Mouse (Mus musculus): ENCODE measurements around the gene Itpka.
"Not testable (repeated sequence)": the region's sequence is repeated elsewhere in the genome, so short reads cannot be mapped to it uniquely, and the experiment has no call there.

The Itpka gene

GRCm38 (mm10) chr2:119741581-119742411 is at the start of gene Itpka:
TSS of gene Itpka (plus strand) at chr2:119742337.
- peak; percentile 44 for DNase-seq (ENCODE audit: extremely low read depth, low read depth)

DNA sequence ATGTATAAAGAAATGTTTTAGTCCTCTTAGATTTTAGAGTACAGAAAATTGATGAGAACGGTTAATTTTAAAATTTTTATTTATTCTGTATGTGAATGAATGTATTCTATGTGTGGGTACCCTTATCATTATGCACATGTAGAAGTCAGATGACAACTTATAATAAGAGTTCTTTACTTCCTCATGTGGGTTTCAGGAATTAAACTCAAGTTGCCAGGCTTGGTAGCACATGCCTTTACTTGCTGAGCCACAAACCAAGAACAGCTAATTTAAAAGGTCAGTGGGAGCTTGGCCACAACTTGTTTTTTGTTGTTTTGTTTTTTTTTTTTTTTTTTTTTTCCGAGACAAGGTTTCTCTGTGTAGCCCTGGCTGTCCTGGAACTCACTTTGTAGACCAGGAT is 47.3 kb upstream of the Itpka start:
- DNase-seq (ENCODE audit: extremely low read depth, low read depth) = no peak

- DNase-seq (ENCODE audit: extremely low read depth, low read depth) = no peak
These were observed 46.0 kb upstream of the Itpka start for GRCm38 (mm10) chr2:119696111-119696510.

DNA sequence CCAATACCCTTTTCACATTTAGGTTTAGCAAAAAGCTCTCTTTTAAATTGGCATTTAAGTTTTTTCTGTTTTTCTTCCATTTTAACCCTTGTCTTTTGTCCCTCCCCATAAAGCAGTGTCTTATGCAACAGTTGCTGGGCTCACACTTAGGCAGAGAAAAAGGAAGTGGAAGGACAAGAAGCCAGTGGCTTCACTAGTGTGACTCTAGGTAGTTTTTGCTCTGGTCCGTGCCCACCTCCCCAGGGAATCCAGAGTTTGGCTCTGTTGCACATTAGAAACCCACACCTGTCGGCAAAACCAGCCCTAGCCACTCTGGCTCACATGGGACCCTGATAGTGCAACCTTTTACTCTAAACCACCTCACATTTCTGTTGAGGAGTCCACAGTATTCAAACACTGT is 43.7 kb upstream of the Itpka start:
- no peak for DNase-seq (ENCODE audit: extremely low read depth, low read depth)

DNA sequence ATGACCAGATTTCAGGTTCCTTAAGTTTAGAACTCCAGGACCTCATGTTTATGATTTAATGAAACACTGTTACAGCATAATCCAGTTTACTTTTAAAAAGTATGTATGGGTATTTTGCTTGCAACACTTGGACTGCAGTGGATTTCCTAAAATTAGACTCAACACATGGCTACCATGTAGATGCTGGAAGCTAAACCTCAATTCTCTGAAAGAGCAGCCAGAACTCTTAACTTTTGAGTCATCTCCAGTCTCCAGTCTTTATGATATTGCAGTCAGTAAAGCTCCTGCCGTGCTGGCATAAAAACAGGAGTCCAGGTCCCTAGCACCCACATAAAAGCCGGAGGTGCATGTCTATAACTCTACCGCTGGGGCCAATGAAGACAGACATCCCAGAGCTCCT is 42.2 kb upstream of the Itpka start:
- no peak for DNase-seq (ENCODE audit: extremely low read depth, low read depth)

GRCm38 (mm10) chr2:119703171-119703570 is 39.0 kb upstream of the Itpka start:
- no peak for DNase-seq (ENCODE audit: extremely low read depth, low read depth)

DNA sequence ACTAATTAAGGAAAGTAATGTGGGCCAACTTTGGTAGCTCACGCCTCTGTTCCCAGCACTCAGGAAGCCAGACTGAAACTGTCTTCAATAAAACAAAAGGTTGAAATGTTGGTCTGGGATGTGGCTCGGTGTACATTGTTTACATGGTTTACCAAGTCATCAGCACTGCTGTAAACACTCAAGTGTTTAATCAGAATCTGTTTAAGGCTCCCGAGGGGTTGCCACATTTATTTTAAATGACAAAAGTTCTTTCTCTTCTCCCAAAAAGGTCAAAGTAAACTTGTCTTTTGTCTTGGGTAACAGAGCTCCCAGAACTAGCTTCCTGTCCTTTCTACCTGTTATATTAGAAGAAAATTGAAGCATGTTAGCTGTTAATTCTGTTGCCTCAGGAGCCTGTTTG is 34.5 kb upstream of the Itpka start:
- no peak for DNase-seq (ENCODE audit: extremely low read depth, low read depth)

- DNase-seq (ENCODE audit: extremely low read depth, low read depth) = no peak
These were observed 32.1 kb upstream of the Itpka start for GRCm38 (mm10) chr2:119710011-119710410.

DNA sequence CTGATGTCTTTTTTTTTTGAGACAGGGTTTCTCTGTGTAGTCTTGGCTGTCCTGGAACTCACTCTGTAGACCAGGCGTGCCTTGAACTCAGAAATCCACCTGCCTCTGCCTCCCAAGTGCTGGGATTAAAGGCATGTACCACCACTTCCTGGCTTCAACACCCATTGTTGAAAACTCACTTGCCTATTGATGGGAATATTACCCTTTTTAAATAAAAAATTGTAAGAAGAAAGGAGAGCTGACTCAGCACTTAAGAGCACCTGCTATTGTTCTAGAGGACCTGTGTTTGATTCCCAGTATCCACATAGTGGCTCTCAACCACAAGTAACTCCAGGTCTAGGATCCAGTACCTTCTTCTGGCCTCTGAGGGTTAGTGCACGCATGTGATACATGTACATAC is 26.3 kb upstream of the Itpka start:
- DNase-seq (ENCODE audit: extremely low read depth, low read depth) = not testable (repeated sequence)

GRCm38 (mm10) chr2:119721070-119721469 is 21.1 kb upstream of the Itpka start:
- no peak for DNase-seq (ENCODE audit: extremely low read depth, low read depth)

- DNase-seq (ENCODE audit: extremely low read depth, low read depth) = no peak
These were observed 14.2 kb upstream of the Itpka start for GRCm38 (mm10) chr2:119727762-119728416.

DNA sequence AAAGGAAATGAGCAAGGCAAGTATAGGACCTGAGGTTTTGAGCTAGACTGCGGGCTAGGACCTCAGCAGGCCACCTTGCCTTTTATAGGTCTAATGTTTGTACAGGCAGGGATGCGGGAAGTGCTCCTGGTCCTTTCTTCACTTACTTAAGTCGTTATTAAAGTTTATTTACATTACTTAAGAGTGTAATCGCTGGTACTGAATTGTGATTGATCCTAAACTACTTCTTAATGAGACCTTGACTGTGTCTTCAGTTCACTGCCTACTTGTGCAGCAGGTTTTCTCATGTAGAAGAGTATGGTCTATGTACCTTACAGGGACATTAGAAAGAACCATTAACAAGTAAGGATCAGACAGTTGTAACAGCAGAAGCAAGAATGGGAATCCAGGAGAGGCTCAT is 11.4 kb upstream of the Itpka start:
- no peak for DNase-seq (ENCODE audit: extremely low read depth, low read depth)

- no peak for DNase-seq (ENCODE audit: extremely low read depth, low read depth)
These were observed 5.0 kb upstream of the Itpka start for GRCm38 (mm10) chr2:119737124-119737523.

DNA sequence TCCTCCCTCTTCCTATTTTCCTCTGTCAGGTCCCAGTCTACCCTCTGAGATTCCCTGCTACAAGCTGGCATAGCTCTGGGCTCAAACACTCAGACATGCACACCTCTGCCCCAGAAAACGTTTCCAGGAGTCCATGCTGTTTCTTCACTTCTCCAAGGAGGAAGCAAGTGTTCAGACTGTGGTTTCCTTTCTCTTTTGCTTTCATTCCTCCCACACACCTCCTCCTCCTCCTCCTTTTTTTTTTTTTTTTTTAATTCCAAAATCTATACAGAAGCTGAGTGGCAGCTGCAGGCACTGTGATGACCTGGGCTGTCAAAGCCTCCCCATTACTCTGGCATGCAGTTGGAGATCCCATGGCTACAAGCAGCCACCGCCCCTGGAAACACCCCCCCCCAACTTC is 1.6 kb upstream of the Itpka start:
- no peak for DNase-seq (ENCODE audit: extremely low read depth, low read depth)

DNA sequence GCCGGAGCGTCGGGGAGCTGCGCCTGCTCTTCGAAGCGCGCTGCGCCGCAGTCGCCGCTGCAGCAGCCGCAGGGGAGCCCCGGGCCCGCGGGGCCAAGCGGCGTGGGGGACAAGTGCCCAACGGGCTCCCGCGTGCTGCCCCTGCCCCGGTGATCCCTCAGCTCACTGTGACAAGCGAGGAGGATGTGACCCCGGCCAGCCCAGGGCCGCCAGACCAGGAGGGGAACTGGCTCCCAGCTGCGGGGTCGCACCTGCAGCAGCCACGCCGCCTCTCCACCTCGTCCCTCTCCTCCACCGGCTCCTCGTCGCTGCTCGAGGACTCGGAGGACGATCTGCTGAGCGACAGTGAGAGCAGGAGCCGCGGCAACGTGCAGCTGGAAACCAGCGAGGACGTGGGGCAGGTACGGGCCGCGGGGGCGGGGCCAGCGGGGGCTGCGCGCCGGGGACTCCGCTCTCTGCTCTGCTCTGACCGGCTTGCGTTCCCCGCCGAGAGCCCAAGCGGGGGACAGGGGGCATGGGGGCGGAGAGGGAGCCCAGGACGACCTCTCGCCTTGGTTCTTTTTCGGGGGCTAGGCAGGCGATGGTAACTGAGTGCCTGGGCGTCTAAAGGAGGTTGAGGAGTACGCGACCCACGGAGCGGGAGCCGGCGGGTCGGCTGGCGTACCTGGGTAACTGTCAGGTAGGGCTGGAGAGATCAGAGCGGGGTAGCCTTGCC is 481 bp downstream of the Itpka start:
- no peak for DNase-seq (ENCODE audit: extremely low read depth, low read depth)

- no peak for DNase-seq (ENCODE audit: extremely low read depth, low read depth)
These were observed 1.2 kb downstream of the Itpka start for GRCm38 (mm10) chr2:119743176-119743807.

DNA sequence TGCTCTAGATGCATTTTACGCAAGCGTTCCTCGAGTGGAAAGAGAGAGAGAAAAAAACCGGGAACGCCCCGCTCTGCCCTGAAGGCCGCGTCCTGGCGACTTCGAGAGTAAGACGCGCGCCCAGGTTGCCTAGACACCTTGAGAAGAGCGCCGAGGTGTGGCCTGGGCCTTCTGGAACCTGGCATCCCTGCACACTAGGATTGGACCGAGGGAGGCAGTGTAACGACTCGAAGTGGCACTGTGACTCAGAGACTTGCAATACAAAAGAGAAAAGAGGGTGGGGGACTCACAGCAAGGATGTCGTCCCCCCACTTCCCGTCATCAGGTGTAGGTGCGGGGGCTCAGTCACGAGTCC is 1.6 kb downstream of the Itpka start:
- no peak for DNase-seq (ENCODE audit: extremely low read depth, low read depth)

GRCm38 (mm10) chr2:119744163-119745111 is 2.3 kb downstream of the Itpka start:
- no peak for DNase-seq (ENCODE audit: extremely low read depth, low read depth)

DNA sequence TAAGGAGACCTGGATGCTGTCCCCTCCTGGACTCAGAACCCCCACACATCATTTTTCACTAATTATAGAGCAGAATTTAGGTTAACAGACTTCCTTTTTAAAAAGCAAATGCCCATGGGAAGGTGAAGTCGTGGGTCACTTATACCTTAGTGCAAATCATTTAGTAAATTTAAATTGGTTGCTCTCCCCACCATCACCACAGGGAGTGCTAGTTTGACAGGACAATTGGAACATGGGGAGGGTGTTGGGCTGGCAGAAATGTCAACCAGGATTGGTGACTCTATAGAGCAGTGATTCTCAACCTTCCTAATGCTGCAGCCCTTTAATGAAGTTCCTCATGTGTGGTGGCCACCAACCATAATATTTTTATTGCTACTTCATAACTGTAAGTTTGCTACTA is 3.1 kb downstream of the Itpka start:
- no peak for DNase-seq (ENCODE audit: extremely low read depth, low read depth)

- no peak for DNase-seq (ENCODE audit: extremely low read depth, low read depth)
These were observed 5.4 kb downstream of the Itpka start for GRCm38 (mm10) chr2:119747554-119747953.

DNA sequence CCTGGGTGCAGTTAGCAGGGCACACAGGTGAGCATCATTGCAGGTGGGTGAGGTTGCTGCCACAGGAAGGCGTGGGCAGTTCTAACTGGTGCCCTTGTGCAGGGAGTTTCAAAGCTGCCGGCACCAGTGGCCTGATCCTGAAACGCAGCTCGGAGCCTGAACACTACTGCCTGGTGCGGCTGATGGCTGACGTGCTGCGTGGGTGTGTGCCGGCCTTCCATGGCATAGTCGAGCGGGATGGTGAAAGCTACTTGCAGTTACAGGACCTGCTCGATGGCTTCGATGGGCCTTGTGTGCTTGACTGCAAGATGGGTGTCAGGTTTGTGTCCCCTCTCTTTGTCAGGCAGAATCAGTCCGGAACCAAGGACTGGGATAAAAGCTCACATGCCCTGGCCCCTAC is 7.1 kb downstream of the Itpka start:
- no peak for DNase-seq (ENCODE audit: extremely low read depth, low read depth)

Data from MEL-GATA-1-ER (cell line).